Mouse (Mus musculus) liver, embryonic 13.5 days (tissue): ENCODE measurements around the gene Trappc10. TPM values are rescaled to one million over a fixed set of nuclear protein-coding genes. Genes with fewer than 3 reads are reported as not detected.
A peak's percentile ranks its signal among the peaks of the same experiment; 100 is the strongest.

Source experiments
- ATAC-seq: fragments of 200-750 bp; cut with Nextera tagmentation; 2 replicates; pipeline ENCODE4 v1.8.0; 2017; ENCODE audit warnings: low read depth, mild to moderate bottlenecking, moderate number of reproducible peaks, moderate library complexity
- DNase-seq: peaks from one replicate; pipeline ENCODE4 v3.0.0; 2022
- H3K27ac ChIP-seq: fragments of 300-500 bp; sonication (generic); 2 replicates; pipeline ENCODE4 v1.5.1; 2015; ENCODE audit warnings: moderate library complexity, mild to moderate bottlenecking, inconsistent platforms
- H3K27me3 ChIP-seq: fragments of 300-500 bp; sonication (generic); 2 replicates; pipeline ENCODE4 v1.6.1; 2015; ENCODE audit warnings: mild to moderate bottlenecking, inconsistent platforms
- H3K36me3 ChIP-seq: fragments of 300-500 bp; sonication (generic); 2 replicates; pipeline ENCODE4 v1.6.1; 2015; ENCODE audit warnings: mild to moderate bottlenecking, inconsistent platforms
- H3K4me1 ChIP-seq: fragments of 300-500 bp; sonication (generic); replicated peaks from 2 replicates; pipeline ENCODE4 v1.6.1; 2015; ENCODE audit warnings: inconsistent platforms
- H3K4me2 ChIP-seq: fragments of 300-500 bp; sonication (generic); 2 replicates; pipeline ENCODE4 v1.6.1; 2015; ENCODE audit warnings: inconsistent platforms, mild to moderate bottlenecking, moderate library complexity
- H3K4me3 ChIP-seq: fragments of 300-500 bp; sonication (generic); replicated peaks from 2 replicates; pipeline ENCODE4 v1.5.1; 2015; ENCODE audit warnings: mild to moderate bottlenecking, inconsistent platforms
- H3K9ac ChIP-seq: fragments of 300-500 bp; sonication (generic); 2 replicates; pipeline ENCODE4 v1.6.1; 2015; ENCODE audit warnings: mild to moderate bottlenecking, inconsistent platforms
- H3K9me3 ChIP-seq: fragments of 300-500 bp; sonication (generic); replicated peaks from 2 replicates; pipeline ENCODE4 v1.6.1; 2016; ENCODE audit warnings: inconsistent platforms
- WGBS: fragments of 180-500 bp; shearing (Covaris S2); methylation state at CpG from one replicate; pipeline ENCODE4 v1.1.7; 2015; ENCODE audit not compliant: insufficient replicate concordance; 5-methylcytosine and 5-hydroxymethylcytosine counted together
- polyA plus RNA-seq: library from polyadenylated mRNA; unstranded; fragments of >200 nt; fragmentation: Nextera tagmentation; extraction: Ambion mirVana; gene quantifications from 2 replicates; pipeline ENCODE4 v1.2.1, GENCODE M21; 2015

Trappc10 gene
- polyA plus RNA-seq, 1 experiment from 2014 or later = 15.8 TPM

DNA sequence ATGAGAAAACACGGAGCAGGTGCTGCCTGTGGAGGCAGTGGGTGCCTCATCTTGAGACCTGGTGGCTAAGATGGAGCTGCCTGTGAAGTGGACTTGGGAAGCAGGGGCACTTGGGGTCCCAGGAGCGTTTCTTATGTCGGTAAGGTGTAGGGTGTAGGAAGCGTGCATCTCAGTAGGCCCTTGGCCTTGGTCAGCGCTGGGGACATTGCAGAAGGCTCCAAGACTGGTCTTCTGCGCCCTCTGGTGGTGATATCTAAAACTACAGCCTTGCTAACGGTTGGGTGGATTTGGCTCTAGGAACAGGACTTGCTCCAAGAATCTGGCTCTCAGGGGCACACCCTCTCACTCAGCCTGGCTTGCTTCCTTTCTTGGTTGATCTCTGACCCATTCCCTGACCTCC, 84.5 kb downstream of the Trappc10 start:
- peaks cover 30% of the 10 kb centered on the region for H3K36me3 ChIP-seq
- peak; percentile 56 for ATAC-seq

DNA sequence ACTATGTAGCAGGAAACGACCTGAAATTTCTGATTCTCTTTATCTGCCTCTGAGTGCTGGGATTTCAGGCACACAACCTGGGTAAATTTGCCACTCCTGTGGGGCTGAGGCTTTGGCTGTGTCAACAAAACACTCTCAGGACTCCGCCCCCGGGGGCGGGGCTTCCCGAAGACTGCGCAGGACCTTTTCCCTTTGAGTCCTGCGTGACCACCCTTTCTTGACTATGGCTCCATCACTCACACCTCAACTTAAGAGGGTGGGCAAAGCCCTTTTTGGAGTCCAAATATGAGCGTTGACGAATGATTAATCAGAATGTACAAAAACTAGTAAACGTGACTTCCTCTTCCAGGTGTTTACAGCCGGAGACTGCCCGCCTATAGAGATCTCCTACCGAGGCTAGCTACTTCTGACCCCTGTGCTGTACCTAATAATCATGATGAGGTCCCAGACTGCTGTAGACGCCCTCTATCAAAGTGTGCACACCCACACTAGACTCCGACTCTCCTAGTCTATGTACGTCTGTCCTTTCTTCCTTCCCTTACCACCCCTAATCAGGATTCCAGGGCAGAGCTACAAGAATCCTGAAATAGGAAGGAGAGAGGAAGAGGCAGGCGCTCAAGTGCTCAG, 85.1 kb downstream of the Trappc10 start:
- Histone ChIP-seq H3K4me2 (peak overlapping the region; percentile 57), H3K4me1 (peaks cover 12% of the 10 kb centered on the region), H3K4me3 (peak overlapping the region; percentile 26), H3K36me3 (peaks cover 25% of the 10 kb centered on the region), H3K9ac (peak overlapping the region; percentile 41), H3K27ac (no peak overlapping the region), H3K27me3 (no peaks in the 10 kb centered on the region), H3K9me3 (no peaks in the 10 kb centered on the region)
- peak; percentile 42 for DNase-seq
- peak; percentile 50 for ATAC-seq
- 11% methylated on average over 17 of the region's 17 CpGs for WGBS

More for the DNA sequence above, 84.5 kb downstream of the Trappc10 start:
- Histone ChIP-seq H3K9ac (peak overlapping the region; percentile 41), H3K4me2 (peak overlapping the region; percentile 57), H3K4me3 (no peak overlapping the region), H3K9me3 (no peaks in the 10 kb centered on the region), H3K4me1 (peaks cover 12% of the 10 kb centered on the region), H3K27me3 (no peaks in the 10 kb centered on the region), H3K27ac (no peak overlapping the region)
- DNase-seq = peak; percentile 62
- WGBS = 3% methylated on average over 7 of the region's 7 CpGs

GRCm38 (mm10) chr10:78158041-78158440, 86.4 kb downstream of the Trappc10 start:
- Histone ChIP-seq H3K4me3 (no peak overlapping the region), H3K4me1 (peaks cover 12% of the 10 kb centered on the region), H3K27me3 (no peaks in the 10 kb centered on the region), H3K4me2 (no peak overlapping the region), H3K9me3 (no peaks in the 10 kb centered on the region), H3K27ac (no peak overlapping the region), H3K36me3 (peaks cover 15% of the 10 kb centered on the region), H3K9ac (no peak overlapping the region)
- DNase-seq (no peak), ATAC-seq (no peak)
- 77% methylated on average over 15 of the region's 15 CpGs for WGBS

GRCm38 (mm10) chr10:78156926-78157325, 87.5 kb downstream of the Trappc10 start:
- Histone ChIP-seq H3K4me1 (peaks cover 12% of the 10 kb centered on the region), H3K27ac (no peak overlapping the region), H3K4me3 (no peak overlapping the region), H3K9ac (no peak overlapping the region), H3K27me3 (no peaks in the 10 kb centered on the region), H3K9me3 (no peaks in the 10 kb centered on the region), H3K36me3 (peaks cover 4% of the 10 kb centered on the region; the same call in 1 of the 2 replicates), H3K4me2 (no peak overlapping the region)
- ATAC-seq (no peak), DNase-seq (no peak)
- WGBS = 61% methylated on average over 6 of the region's 6 CpGs

DNA sequence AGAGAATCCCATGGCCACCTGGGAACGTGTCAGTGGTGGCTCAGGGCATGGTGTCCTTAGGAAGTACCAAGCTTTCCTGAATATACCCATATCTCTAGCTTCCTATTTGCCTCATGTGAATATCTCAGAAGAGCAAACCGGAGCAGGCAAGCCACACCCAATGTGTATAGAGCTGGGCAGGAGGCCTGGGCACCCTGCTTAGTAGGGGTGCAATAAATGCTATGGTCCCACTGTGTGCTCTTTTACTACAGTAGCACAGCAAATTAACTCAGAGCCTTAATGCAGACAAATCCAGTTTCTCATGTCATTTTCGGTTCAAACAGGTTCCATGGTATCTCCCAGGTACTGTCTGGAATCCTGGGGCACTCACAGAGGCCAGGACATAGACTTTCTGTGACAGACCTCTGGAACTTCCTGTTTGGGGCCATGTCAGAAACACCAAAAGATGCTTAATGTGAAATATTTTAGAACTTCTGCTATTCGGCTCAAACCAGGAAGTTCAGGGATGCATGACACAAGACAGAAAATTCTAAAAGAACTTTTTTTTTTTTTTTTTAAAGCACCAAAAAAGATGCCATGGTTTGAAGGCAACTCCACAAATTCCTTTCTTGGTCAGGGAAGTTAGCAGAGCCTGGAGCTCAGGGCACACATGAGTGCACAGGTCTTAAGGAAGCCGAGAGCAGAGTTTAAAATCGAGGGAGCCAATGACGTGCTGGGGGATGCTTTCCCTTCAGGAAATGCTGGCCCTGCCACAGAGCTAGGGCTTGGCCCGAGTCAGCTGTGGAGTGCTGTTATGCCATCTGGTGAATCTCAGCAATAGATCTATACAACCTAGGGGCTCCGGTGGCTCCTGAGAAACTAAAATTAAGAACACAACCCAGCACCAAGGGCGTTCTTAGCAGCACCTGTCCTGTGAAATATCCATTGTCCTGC, 95.3 kb downstream of the Trappc10 start:
- H3K27me3 ChIP-seq = no peaks in the 10 kb centered on the region
- no peaks in the 10 kb centered on the region for H3K9me3 ChIP-seq
- H3K4me1 ChIP-seq = peaks cover 15% of the 10 kb centered on the region
- H3K36me3 ChIP-seq = no peaks in the 10 kb centered on the region
- no peak overlapping the region for H3K4me3 ChIP-seq
- H3K4me2 ChIP-seq = no peak overlapping the region
- no peak overlapping the region for H3K27ac ChIP-seq
- no peak overlapping the region for H3K9ac ChIP-seq
- 36% methylated on average over 10 of the region's 10 CpGs for WGBS
- DNase-seq = no peak
- no peak for ATAC-seq

DNA sequence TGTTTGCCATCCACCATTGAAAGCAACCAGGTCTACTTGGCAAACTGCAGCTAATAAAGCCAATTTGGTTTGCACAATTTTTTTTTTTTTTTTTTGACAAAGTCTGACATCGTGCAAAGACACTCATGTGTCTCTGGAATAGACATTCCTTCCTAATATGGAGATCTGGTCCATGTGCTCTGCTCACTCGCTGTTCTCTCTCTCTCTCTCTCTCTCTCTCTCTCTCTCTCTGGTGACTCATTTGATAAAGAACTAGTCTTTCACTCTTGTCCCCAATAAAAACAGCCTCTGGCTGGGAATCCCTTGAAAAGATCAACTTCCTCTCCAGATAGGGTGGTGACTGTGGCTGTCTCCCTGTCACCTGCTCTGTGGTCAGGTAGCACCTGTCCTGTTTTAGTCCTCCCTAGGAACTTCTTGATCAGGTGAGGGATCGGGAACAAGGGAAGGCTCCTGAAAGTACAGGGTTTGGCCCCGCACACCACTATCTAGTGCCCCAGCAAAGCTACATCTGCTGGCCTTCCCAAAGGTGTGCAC, 96.5 kb downstream of the Trappc10 start:
- H3K9ac ChIP-seq = no peak overlapping the region
- no peak for DNase-seq
- no peaks in the 10 kb centered on the region for H3K9me3 ChIP-seq
- peaks cover 18% of the 10 kb centered on the region for H3K4me1 ChIP-seq
- no peak overlapping the region for H3K4me2 ChIP-seq
- H3K36me3 ChIP-seq = no peaks in the 10 kb centered on the region
- no peak overlapping the region for H3K27ac ChIP-seq
- no peak for ATAC-seq
- no peak overlapping the region for H3K4me3 ChIP-seq
- H3K27me3 ChIP-seq = no peaks in the 10 kb centered on the region
- 53% methylated on average over 4 of the region's 4 CpGs for WGBS

DNA sequence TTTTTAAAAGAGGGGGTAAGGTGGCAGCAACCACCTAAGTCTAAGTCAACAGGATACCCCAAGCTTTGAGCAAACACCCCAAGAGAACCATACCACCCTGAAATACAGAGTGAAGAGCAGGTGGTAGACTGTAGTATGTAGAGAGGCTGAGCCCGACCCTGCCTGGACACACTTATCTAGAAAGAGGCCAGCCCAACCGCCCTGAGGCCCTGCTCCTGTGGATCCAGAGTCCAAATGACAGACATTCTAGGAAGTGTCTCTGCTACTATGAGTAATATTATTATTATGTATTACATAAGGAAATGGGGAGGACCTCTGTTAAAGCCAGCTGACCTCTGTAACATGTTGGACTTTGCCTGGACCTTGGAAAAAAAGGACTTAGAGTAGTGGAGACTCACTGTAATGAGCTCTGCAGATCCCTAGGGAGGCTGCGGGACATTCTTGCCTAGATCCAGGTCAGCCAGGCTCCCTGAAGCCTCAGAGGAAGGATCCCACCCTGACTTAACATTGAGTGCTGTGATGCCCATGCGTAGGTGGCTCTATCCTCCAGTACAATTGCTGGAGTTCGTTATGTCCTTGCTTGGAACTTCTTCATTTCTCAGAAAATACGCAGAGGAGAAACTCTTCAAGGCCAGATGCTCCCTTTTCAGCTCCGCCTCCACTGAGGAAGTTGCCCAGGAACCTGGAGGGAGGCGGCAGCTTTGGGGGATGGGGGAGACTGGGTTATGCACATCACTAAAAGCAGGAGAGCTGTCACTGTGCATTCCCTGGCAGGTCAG, 100.5 kb downstream of the Trappc10 start:
- 32% methylated on average over 8 of the region's 8 CpGs for WGBS
- Histone ChIP-seq H3K9me3 (no peaks in the 10 kb centered on the region), H3K4me2 (no peak overlapping the region), H3K36me3 (no peaks in the 10 kb centered on the region), H3K4me1 (peaks cover 19% of the 10 kb centered on the region), H3K27me3 (no peaks in the 10 kb centered on the region), H3K4me3 (no peak overlapping the region), H3K27ac (no peak overlapping the region), H3K9ac (no peak overlapping the region)
- no peak for DNase-seq
- no peak for ATAC-seq

GRCm38 (mm10) chr10:78140843-78141242, 103.6 kb downstream of the Trappc10 start:
- H3K4me2 ChIP-seq = no peak overlapping the region
- H3K4me3 ChIP-seq = no peak overlapping the region
- H3K9ac ChIP-seq = no peak overlapping the region
- ATAC-seq = no peak
- 49% methylated on average over 3 of the region's 3 CpGs for WGBS
- no peak overlapping the region for H3K27ac ChIP-seq
- peaks cover 22% of the 10 kb centered on the region for H3K4me1 ChIP-seq
- no peaks in the 10 kb centered on the region for H3K36me3 ChIP-seq
- no peaks in the 10 kb centered on the region for H3K27me3 ChIP-seq
- H3K9me3 ChIP-seq = no peaks in the 10 kb centered on the region
- no peak for DNase-seq

GRCm38 (mm10) chr10:78140251-78140600, 104.2 kb downstream of the Trappc10 start:
- H3K27ac ChIP-seq = no peak overlapping the region
- WGBS = 63% methylated on average over 1 of the region's 1 CpGs

DNA sequence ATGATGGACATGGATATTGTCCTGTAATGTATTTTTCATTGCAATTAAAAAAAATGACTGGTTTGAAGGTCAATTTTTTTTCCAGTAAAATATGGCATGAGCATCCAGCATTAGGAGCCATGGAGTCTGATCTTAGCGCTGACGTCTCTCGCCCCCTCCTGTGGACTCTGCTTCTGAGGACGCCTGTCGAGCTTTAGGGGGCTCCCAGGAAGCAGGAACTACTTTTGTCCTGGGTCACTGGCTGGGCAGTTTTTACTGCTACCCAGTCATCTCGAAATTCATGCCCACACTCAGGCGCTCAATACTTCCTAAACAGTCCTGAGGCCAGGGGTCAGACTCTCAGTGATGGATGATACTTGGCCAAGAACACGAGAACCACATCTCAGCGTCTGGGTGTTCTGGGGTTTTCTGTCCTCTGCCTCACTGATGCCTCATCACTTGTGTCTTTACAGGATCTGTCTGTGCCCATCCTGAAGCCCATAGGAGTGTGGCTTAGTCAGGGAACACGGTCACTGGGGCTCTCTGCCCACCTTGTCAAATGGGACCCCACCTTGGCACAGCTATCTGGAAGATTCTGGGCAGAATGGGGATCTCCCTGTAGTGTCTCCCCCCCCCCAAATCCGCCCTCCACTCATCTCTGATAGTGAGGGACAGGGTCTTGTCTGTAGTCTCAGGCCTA, 104.7 kb downstream of the Trappc10 start:
- WGBS = 56% methylated on average over 11 of the region's 11 CpGs
- no peak overlapping the region for H3K4me3 ChIP-seq
- no peaks in the 10 kb centered on the region for H3K36me3 ChIP-seq
- H3K27me3 ChIP-seq = no peaks in the 10 kb centered on the region
- H3K27ac ChIP-seq = no peak overlapping the region
- H3K4me2 ChIP-seq = no peak overlapping the region
- DNase-seq (no peak), ATAC-seq (no peak)
- no peaks in the 10 kb centered on the region for H3K9me3 ChIP-seq
- no peak overlapping the region for H3K9ac ChIP-seq
- H3K4me1 ChIP-seq = peaks cover 34% of the 10 kb centered on the region

More at GRCm38 (mm10) chr10:78140251-78140600, 104.2 kb downstream of the Trappc10 start:
- no peaks in the 10 kb centered on the region for H3K27me3 ChIP-seq
- H3K4me2 ChIP-seq = no peak overlapping the region
- H3K4me1 ChIP-seq = peaks cover 29% of the 10 kb centered on the region
- no peak overlapping the region for H3K4me3 ChIP-seq
- no peaks in the 10 kb centered on the region for H3K36me3 ChIP-seq
- no peak for DNase-seq
- H3K9ac ChIP-seq = no peak overlapping the region
- no peaks in the 10 kb centered on the region for H3K9me3 ChIP-seq
- ATAC-seq = no peak
